Mouse (Mus musculus) heart, postnatal 0 days (tissue): ENCODE measurements around the gene Aldh1l2.

Experiments used
- CTCF ChIP-seq: IDR thresholded peaks from 2 replicates; pipeline ENCODE4 v1.5.1; 2016; ENCODE audit warnings: antibody characterized with exemption, control low read depth, low read depth
- EP300 ChIP-seq: IDR thresholded peaks from 2 replicates; pipeline ENCODE4 v1.6.1; 2016; ENCODE audit warnings: antibody characterized with exemption, low read depth

DNA sequence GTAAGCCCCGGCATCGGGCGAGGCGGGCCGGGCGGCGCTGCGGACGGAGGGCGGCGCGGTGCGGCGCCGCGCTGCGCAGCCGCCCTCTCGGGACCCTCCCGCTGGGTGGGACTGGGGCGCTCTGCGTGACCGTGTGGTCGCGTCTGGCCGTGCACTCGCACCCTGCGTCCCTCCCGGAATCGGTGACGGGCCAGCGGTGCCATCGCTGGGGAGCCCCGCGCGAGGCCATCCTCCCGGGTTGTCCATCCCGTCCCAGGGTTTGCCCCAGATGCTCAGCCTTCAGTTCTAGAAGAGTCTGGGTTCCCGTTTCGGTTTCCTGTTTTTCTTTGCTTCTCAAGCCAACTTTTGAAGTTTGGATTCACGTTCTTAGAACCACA lies 10.2 kb upstream of the Aldh1l2 start:
- no peak for TF ChIP-seq CTCF
- TF ChIP-seq EP300 = no peak
